Mouse (Mus musculus): ENCODE measurements around the gene Ccdc114.
"Not testable (repeated sequence)": the region's sequence is repeated elsewhere in the genome, so short reads cannot be mapped to it uniquely, and the experiment has no call there.

Ccdc114 gene

DNA sequence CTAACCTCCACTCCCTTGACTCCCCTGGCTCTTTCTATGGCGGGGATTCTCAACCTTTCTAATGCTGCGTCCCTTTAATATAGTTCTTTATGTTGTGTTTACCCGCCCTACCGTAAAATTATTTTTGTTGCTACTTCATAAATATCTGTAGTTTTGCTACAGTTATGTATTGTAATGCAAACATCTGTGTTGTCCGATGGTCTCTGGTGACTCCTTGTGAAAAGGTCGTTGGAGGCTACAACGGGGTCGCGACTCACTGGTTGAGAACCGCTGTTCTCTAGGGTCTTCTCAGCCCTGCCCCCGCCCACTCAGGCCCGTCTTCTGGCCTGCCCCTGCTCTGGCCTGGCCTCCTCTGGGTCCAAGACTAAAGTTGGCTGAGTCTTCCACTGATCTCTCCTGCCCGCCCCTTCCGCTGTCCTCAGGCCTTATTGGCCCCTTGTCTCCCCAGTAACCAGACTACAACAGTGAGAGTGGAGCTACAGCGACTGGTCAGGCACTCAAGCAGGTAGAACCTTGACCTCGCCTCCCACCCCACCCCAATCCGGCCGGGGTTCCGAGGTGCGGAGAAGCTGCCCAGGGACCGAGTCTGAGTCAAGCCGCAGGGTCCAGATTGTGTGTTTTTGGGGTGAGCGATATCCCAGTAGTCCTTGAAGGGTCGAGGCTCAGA lies at the start of gene Ccdc114:
Gene Ccdc114 (plus strand): TSS at position 311 of the 667 bp plus-strand sequence.
- in situ Hi-C loops (cut with MboI, MseI) = loop anchor here (5.0 kb wide), 2 partner anchors 122 to 182 kb away; no protein-coding TSS in a partner anchor

DNA sequence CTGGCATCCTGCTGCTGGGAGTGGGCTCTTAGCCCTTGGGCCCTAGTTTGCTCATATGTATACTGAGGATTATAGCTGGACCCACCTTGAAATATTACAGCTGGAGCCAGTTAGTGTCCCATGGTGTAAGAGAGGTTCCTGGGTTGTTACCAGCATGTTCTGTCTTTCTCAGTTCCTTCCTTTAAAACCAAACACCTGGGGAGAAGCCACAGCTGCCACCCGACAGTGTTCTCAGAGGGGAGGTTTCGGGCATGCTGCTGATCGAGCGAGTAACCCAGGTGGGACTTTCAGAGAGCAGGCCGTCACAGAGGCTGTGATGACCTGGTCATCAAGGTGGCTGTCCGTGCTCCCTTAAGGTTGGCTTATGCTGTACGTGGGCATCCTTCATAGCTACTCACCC lies 47.0 kb upstream of the Ccdc114 start:
- in situ Hi-C loops (cut with MboI, MseI) = no loop called here

DNA sequence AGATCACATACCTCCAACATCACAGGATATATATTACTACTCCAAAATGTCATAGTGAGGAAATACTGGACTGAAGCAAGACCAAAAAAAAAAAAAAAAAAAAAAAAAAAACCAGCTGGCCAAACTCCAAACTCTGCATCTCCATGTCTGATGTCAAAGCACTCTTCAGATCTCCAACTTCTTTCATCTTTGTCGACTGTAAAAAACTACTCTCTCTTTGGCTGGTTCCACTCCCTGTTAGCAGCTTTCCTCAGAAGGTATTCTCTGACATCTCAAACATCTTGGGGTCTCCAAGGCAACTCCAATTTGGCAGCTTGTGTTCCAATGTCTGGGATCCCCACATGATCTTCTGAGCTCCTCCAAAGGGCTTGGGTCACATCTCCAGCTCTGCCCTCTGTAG lies 45.6 kb upstream of the Ccdc114 start, which contains the start of gene Grin2d:
Gene Grin2d (minus strand): TSS at position 101 of the 400 bp plus-strand sequence.
- in situ Hi-C loops (cut with MboI, MseI) = not testable (repeated sequence)

DNA sequence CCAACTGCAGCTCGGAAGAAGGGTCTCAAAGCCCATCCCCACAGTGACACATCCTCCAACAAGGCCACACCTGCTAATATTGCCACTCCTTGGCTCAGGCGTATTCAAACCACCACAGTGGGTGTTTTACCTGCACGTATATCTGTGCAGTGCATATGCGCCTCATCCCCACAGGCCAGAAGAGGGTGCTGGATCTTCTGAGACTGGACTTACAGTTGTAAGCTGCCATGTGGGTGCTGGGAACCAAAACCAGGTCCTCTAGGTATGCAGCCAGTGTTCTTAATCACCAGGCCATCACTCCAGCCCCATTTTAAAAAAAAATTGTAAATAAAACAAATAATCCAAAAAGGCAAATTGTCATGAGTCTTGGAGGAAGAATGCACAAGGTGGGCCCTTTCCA lies 43.3 kb upstream of the Ccdc114 start:
- in situ Hi-C loops (cut with MboI, MseI) = no loop called here

DNA sequence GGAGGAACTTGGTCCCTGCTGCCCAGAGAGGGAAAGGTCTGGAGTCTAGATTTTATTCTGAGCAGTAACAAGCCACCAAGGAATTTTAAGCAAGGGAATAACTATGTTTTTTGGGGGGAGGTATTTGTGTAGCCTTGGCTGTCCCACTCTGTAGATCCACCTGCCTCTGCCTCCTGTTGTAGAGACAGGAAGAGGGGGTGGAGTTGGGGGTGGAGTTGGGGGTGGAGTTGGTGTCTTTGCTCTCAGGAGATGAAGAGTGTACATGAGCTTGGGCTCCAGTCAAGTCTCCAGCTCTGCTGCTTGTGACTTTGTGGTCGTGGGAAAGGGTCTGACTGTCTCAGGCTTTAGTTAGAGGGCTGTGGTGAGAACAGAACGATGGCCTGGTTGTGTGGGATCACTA lies 42.9 kb upstream of the Ccdc114 start:
- in situ Hi-C loops (cut with MboI, MseI) = no loop called here

DNA sequence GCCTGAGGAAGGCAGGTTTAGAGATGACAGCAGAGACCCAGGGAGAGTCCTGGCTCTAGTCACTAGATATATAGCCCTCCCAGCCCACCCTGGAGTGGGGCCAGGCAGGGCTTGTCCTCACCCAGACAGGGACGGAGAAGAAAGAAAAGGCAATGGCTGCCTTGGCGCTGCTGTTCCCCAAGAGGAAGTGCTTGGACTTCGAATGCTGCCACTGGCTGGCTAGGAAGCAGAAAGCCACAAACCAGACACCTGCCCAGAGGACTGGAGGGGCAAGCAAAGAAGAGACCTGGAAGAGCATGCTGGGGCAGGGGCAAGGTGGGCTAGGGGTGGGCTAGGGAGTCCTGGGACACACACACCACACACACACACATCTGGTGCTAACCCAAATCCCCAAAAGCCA lies 36.6 kb upstream of the Ccdc114 start:
- in situ Hi-C loops (cut with MboI, MseI) = no loop called here

DNA sequence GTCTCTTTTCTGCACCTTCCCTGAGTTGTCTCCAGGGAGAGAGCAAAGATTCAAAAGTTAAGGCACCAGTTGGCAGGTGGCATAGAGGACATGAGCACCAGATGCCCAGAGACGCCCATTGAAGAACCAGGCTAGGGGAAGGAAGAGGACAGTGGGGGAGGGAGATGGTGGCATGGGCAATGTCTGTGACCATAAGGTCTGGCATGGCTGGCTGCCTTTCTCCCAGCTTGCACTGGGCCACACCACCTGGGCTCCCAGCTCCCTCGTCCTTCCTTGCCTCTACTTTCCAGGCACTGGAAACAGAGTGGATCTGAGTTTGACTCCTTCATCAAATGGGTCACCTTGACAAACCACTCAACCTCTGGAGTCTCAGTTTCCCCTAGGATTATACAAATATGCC lies 31.2 kb upstream of the Ccdc114 start:
- in situ Hi-C loops (cut with MboI, MseI) = no loop called here

DNA sequence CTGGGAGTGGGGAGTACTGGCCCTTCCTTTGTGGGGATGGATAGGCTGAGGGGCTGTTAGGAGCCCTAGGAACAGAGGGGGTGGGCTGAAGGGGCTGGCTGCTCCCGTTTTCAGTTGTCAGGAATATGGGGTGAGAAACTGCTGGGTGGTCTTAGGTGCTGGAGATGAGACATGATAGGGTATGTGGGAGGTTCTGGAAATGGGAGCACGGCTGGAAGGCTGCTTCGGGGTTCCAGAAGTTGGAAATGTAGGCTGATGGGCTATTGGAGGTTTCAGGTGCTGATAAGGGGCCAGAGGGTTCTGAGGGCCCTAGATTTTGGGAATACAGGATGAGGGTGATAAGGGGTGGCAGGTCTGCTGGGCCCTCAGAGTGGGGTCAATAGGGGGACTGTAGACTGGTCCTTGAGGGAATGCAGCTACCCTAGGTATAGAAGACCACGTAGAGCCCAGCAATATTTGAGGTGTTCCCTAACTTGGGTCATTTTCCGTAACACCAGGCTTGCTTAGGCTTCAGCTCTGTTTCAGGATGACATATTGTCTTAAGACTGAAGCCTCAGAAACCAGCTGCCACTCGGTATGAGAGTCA lies 27.8 kb upstream of the Ccdc114 start:
- in situ Hi-C loops (cut with MboI, MseI) = no loop called here

DNA sequence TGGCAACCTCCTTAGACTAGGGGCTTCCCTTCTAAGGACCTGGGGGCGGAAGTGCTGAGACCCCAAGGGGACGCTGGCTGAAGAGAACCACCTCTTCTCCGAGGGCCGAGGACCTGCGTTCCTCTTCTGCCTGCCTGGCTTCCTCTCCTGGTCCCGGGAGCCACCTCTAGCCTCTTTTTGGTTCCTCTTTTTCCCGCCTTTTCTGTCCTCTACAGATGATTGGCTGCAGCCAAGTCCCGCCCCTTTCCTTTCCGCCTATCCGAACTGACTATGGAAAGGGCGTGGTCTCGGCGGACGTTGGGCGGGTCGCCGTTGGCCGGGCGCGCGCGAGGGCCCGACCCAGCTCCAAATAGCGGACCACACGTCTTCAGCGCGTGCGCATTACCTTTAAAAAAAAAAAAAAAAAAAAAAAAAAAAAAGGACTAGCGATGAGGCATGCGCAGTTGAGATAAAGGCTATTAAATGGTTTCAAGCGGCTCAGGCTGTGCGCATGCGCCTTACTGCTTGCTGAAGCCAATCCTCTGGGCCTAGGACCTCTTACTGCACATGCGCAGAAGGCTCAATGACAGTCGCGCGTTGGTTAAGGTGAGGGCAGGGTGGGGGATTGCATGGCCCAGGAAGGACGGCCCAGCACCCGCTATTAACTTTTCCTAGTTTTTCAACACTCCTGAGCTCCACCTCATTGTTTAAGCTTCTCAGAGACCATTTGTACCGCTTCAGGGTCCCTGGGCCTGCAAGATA lies 27.2 kb upstream of the Ccdc114 start, which contains the start of the genes Syngr4 and Tmem143:
Gene Syngr4 (minus strand): TSS at position 198 of the 741 bp plus-strand sequence.
Gene Tmem143 (plus strand): TSS at position 425 of the 741 bp plus-strand sequence.
- in situ Hi-C loops (cut with MboI, MseI) = no loop called here

DNA sequence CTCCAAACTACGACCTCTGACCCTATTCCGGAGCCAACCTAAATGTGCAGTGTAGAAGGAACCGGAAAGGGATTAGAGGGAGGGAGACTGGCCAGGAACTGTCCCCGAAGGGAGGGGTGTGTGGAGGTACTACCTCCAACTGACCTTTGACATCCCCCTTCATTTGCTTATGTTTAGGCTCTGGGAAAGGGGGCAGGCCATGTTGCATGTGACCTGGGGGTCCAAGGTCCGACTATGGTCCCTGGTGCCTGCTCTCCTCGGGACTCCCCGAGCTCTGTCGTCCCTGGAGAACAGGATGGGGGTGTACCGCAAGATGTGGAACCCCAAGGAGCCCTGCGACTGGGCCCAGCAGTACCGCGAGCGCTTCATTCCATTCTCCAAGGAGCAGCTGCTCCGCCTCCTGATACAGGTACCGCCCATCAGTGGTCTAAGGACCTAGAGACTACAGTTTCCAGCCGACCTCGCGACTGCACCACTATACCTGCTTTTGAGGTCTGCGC lies 26.6 kb upstream of the Ccdc114 start:
- in situ Hi-C loops (cut with MboI, MseI) = no loop called here

DNA sequence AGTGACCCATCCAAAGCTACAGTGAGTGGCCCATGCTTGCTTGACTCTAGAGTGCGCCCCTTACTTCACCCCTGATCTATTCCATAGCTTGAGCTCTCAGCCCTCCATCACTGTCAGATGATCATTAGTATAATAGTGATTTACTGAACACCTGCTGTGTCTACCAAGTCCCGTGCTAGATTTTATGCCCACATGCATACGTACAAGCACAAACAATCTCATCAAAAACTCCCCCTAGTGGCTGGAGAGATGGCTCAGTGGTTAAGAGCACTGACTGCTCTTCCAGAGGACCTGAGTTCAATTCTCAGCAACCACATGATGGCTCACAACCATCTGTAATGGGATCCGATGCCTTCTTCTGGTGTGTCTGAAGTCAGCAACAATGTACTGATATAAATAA lies 25.7 kb upstream of the Ccdc114 start:
- in situ Hi-C loops (cut with MboI, MseI) = not testable (repeated sequence)

DNA sequence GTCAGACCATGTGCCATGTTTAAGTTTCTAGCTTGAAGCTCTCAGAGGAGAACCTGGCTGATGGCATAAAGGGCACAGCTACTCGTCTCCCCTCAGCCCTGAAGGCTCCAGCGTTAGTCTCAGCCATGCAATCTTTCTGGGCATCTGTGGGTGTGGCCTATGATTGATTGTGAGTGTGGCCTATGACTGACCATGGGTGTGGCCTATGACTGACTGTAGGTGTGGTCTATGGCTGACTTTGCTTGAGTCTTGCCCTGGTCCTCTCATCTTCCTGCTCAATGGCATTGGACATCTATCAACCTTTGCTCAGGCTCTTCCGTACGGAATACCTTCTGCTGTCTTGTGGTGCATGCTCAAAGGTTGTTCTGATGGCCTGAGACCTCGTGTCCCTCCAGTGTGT lies 22.3 kb upstream of the Ccdc114 start:
- in situ Hi-C loops (cut with MboI, MseI) = no loop called here

DNA sequence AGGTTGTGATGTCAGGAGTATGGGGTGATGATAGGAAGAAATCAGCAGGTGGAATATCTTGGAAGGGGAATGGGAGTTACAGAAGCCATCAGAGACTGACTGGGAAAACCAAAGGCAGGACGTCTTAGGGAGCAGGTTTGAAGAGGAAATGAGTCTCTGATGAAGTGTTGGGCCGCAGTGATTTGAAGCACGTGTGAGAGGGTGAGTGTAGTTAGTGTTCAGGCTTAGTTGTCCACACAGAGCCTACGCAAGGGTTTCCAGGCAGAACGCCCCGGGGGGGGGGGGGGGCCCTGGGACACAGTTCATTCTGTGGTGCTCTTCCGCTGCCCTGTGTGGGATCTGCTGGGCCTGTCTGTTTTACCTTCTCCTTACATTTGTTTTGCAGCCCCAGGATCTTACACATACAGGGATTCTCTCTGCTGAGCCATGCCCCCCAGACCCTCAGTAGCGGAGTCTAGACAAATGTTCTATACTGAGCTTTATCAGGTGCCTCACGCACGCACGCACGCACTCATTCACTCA lies 21.3 kb upstream of the Ccdc114 start:
- in situ Hi-C loops (cut with MboI, MseI) = no loop called here

DNA sequence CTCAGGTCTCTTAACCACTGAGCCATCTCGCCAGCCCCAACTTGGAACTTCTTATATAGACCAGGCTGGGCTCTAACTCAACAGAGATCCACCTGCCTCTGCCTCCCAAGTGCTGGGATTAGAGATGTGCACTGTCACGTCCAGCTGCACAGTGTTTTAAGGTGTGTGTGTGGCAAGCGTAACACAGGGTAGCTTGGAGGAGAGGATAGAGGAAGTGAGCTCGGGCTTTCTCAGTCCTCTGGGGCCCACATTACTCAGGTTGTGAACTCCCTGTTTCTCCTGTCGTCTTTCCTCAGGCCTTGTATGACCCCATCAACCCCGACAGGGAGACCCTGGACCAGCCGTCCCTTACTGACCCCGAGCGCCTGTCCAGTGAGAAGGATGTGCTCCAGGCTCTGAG lies 17.2 kb upstream of the Ccdc114 start:
- in situ Hi-C loops (cut with MboI, MseI) = no loop called here

DNA sequence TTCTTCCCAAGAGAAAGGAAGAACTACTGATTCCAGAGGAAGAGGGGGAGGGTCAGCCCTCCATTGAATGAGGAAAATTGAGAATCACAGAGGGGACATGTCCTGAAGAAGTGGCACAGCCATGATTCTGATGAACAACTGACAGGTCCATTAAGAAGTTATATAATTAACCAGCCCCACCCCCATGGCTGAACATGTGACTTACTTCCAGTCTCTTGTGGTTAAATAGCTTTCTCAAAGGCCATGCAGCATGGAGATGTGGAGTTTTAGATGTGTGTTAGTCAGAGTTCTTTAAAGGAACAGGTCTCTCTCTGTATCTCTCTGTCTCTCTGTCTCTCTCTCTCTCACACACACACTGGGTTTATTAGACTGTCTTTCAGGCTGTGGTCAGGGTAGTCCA lies 15.5 kb upstream of the Ccdc114 start:
- in situ Hi-C loops (cut with MboI, MseI) = no loop called here

DNA sequence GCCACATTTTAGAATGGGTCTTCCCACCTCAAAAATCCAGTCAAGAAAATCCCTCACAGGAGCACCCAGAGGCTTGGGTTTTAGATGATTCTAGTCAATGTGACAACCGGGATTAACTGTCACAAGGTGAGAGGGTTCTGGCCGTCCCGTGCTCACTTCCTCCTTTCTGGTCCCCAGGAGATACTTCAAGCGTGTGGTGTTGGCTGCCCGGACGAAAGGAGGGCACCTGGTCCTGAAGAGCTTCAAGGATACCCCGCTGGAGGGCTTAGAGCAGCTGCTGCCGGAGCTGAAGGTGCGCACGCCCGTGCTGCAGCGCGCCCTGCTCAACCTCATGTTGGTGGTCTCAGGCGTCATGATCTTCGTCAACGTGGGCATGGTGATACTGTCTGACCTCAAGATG lies 14.7 kb upstream of the Ccdc114 start:
- in situ Hi-C loops (cut with MboI, MseI) = no loop called here

DNA sequence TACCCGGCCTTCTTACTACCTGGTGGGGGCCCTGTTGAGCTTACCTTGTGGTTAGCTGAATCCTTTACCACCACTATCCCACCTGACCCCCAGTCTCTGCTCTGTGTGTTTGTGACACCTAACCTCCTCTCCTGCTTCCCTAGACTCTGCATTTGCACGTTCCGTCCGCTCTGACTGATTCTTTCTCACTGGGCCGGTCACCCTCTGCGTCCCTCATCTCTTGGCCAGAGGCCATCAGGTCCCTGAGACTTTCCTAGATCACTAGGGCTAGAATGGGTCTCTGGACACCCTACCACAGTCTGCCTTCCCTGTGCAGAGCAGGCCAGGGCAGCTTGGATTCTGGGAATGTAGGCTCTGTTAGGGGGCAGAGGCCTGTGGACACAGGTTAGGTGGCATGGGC lies 9.8 kb upstream of the Ccdc114 start:
- in situ Hi-C loops (cut with MboI, MseI) = no loop called here

DNA sequence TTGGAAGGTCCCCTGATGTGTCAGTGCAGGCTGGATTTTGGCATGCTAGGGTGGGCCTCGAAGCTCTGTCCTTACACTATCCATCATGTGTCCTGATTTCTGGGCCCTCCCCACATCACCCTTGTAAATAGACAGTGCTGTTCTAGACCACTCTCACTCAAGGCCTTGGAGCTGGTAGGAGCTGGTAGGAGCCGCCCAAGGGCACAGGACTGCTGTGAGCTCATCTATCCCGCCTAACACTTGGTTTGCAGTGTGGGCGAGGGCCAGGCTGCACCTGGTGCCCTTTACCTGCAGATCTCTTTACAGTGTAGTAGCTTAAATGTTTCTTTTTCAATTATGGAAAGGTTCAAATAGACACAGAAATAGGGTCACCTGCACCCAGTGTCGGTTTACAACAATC lies 8.9 kb upstream of the Ccdc114 start:
- in situ Hi-C loops (cut with MboI, MseI) = no loop called here

DNA sequence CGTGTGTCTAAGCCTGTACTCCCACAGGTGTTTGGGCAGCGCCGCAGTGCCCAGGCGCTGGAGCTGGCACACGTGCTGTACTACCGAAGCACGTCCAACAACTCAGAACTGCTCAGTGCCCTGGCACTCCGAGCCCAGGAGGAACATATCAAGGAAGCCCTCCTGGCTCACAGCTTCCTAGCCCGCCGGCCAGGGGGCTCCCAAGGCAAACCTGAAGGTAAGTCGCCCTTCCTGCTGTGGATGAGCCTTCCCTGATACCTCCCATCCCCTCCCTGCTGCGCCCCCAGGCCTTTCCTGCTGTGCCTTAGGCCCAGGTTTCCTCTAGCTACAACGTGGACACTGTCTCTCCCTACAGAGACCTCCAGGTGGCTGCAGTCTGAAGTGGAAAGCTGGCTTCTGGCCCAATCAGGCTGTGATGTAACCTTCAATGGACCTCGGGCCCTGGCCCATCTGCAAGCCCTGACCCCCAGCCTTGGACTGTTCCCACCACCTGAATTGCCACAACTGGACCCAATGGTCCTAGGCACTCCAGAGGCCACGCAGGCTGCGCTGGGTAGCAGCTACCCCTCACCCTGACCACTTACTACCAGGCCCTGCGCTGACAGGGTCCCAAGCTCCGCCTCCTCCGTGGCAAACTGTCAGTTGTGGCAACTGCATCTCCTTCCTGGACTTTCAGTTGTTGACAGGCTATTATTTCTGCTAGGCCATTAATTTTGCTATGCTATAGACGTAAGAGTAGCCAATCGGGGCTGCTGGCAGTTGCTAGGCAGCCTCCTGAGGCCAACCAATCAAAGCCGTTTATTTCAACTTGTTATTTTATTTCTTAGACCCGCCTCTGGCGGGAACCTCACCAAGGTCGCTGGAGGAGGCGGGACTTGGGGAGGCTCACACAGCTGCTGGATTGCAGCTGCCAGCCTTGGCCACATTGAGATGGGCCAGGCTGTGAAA lies 7.5 kb upstream of the Ccdc114 start:
- in situ Hi-C loops (cut with MboI, MseI) = no loop called here

DNA sequence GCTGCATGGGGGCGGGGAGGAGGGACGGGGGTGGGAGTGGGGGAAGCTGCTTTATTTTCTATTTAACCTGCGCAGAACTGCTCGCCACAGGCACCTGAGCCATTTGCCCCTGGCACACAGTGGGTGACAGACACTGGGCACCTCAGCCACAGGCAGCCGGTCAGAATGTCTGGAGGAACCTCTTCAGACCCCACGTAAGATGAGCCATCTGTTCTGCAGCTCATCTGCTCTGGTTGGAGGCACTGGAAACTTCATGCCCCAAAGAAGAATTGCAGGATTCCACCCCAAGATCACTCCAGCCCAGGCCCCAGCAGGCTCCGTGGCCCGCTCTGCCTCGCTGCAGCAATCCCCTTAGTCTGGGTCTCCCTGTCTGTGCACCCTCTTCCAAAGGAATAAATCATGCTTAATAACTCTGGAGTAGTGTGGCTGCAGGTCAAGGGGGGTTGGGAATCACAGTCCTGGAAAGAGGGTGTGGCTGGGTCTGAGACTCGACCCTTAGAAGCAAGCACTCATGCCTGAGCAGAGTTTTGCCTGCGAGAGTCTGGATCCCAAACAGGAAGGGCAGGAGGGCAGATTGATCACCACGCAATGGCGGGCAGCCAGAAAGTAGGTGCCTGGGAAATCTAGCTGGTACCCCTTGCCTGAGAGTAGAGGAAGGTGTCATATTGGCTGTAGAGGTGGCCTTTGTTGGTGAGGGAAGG lies 6.7 kb upstream of the Ccdc114 start:
- in situ Hi-C loops (cut with MboI, MseI) = no loop called here

DNA sequence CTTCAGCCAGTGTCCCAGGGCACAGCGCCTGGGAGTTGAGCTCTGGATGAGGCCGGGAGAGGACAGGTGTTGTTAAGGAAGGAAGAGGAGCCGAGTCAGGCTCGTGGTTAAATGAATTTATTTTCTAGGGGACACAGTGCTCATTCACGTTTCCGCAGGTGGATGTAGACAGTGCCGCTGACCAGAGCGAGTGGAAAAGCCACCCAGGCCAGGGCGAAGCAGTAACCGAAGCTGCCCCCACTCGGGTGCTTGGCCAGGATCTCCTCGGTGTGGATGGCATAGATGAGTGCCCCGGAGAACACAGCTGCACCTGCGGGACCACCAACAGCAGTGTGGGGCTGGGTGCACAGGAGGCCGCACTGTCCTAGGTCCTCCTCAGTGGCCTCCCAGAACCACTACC lies 5.9 kb upstream of the Ccdc114 start:
- in situ Hi-C loops (cut with MboI, MseI) = no loop called here

Data from T-helper 2 cell (primary cell).